Mouse (Mus musculus): Measurements from ENCODE around the gene Catsper1.

- TF ChIP-seq EP300 (IDR thresholded peaks at IDR 0.05; ENCODE audit: low read depth) (no peak), CTCF (IDR thresholded peaks at IDR 0.05; ENCODE audit: low read depth) (no peak)
These were observed 28.6 kb downstream of the Catsper1 start for GRCm38 (mm10) chr19:5364124-5364523.
